Mouse (Mus musculus): Measurements from ENCODE around the gene Sema3e. TPM values are rescaled to one million over a fixed set of nuclear protein-coding genes. Genes with fewer than 3 reads are reported as not detected.

The Sema3e gene
- polyA plus RNA-seq, 1 experiment from 2014 or later, result 25.4 TPM

- WGBS, result 40% methylated on average over 7 of the region's 7 CpGs
- no peaks in the 10 kb centered on the region for H3K27me3 ChIP-seq (ENCODE audit: control insufficient read depth, insufficient read depth, low read depth, low read length)
- H3K9me3 ChIP-seq (ENCODE audit: control insufficient read depth, low read length), result no peaks in the 10 kb centered on the region
- no peaks in the 10 kb centered on the region for H3K36me3 ChIP-seq (ENCODE audit: control insufficient read depth, insufficient read depth, low read length)
- H3K9ac ChIP-seq (ENCODE audit: low read length), result no peak overlapping the region
- H3K4me3 ChIP-seq (ENCODE audit: low read length), result no peak overlapping the region
- H3K4me1 ChIP-seq (replicated peaks; ENCODE audit: control insufficient read depth, insufficient read depth, low read length), result no peaks in the 10 kb centered on the region; the same call in 1 of the 2 replicates
- no peak overlapping the region for H3K27ac ChIP-seq (ENCODE audit: low read length)
- H3K4me2 ChIP-seq (ENCODE audit: low read depth, low read length), result 0 out of 2 replicates have a peak overlapping the region, but pooled peaks have one; percentile 8
- peak; percentile 15; the same call in 1 of the 2 replicates for ATAC-seq (ENCODE audit: low read depth)
Measured at GRCm38 (mm10) chr5:14216211-14216610, 191.1 kb downstream of the Sema3e start.

- H3K9me3 ChIP-seq (ENCODE audit: control insufficient read depth, low read length), result no peaks in the 10 kb centered on the region
- no peak overlapping the region for H3K4me2 ChIP-seq (ENCODE audit: low read depth, low read length)
- H3K9ac ChIP-seq (ENCODE audit: low read length), result no peak overlapping the region
- WGBS, result 73% methylated on average over 4 of the region's 4 CpGs
- ATAC-seq (ENCODE audit: low read depth), result no peak
- H3K27me3 ChIP-seq (ENCODE audit: control insufficient read depth, insufficient read depth, low read depth, low read length), result no peaks in the 10 kb centered on the region
- no peak overlapping the region for H3K27ac ChIP-seq (ENCODE audit: low read length)
- no peaks in the 10 kb centered on the region for H3K36me3 ChIP-seq (ENCODE audit: control insufficient read depth, insufficient read depth, low read length)
- no peaks in the 10 kb centered on the region; the same call in 1 of the 2 replicates for H3K4me1 ChIP-seq (replicated peaks; ENCODE audit: control insufficient read depth, insufficient read depth, low read length)
- no peak overlapping the region for H3K4me3 ChIP-seq (ENCODE audit: low read length)
Measured at GRCm38 (mm10) chr5:14218677-14219076, 193.6 kb downstream of the Sema3e start.

- no peak overlapping the region for H3K27ac ChIP-seq (ENCODE audit: low read length)
Measured at GRCm38 (mm10) chr5:14224509-14224908, 199.4 kb downstream of the Sema3e start.

GRCm38 (mm10) chr5:14231027-14231426 lies 206.0 kb downstream of the Sema3e start:
- H3K4me3 ChIP-seq (ENCODE audit: low read length), result no peak overlapping the region
- no peaks in the 10 kb centered on the region for H3K4me1 ChIP-seq (replicated peaks; ENCODE audit: control insufficient read depth, insufficient read depth, low read length)
- H3K27ac ChIP-seq (ENCODE audit: low read length), result no peak overlapping the region
- H3K36me3 ChIP-seq (ENCODE audit: control insufficient read depth, insufficient read depth, low read length), result no peaks in the 10 kb centered on the region; the same call in 1 of the 2 replicates
- no peaks in the 10 kb centered on the region for H3K9me3 ChIP-seq (ENCODE audit: control insufficient read depth, low read length)
- no peaks in the 10 kb centered on the region for H3K27me3 ChIP-seq (ENCODE audit: control insufficient read depth, insufficient read depth, low read depth, low read length)
- H3K9ac ChIP-seq (ENCODE audit: low read length), result no peak overlapping the region
- no peak overlapping the region for H3K4me2 ChIP-seq (ENCODE audit: low read depth, low read length)
- ATAC-seq (ENCODE audit: low read depth), result no peak
- 73% methylated on average over 3 of the region's 3 CpGs for WGBS

More at GRCm38 (mm10) chr5:14224509-14224908, 199.4 kb downstream of the Sema3e start:
- H3K4me3 ChIP-seq (ENCODE audit: low read length), result no peak overlapping the region
- no peaks in the 10 kb centered on the region for H3K36me3 ChIP-seq (ENCODE audit: control insufficient read depth, insufficient read depth, low read length)
- H3K27me3 ChIP-seq (ENCODE audit: control insufficient read depth, insufficient read depth, low read depth, low read length), result no peaks in the 10 kb centered on the region
- no peak for ATAC-seq (ENCODE audit: low read depth)
- no peaks in the 10 kb centered on the region for H3K9me3 ChIP-seq (ENCODE audit: control insufficient read depth, low read length)
- WGBS, result 90% methylated on average over 6 of the region's 6 CpGs
- no peak overlapping the region for H3K9ac ChIP-seq (ENCODE audit: low read length)
- no peaks in the 10 kb centered on the region for H3K4me1 ChIP-seq (replicated peaks; ENCODE audit: control insufficient read depth, insufficient read depth, low read length)
- no peak overlapping the region for H3K4me2 ChIP-seq (ENCODE audit: low read depth, low read length)

- ATAC-seq (ENCODE audit: low read depth), result no peak
- H3K27me3 ChIP-seq (ENCODE audit: control insufficient read depth, insufficient read depth, low read depth, low read length), result no peaks in the 10 kb centered on the region
- H3K27ac ChIP-seq (ENCODE audit: low read length), result no peak overlapping the region
- H3K9ac ChIP-seq (ENCODE audit: low read length), result no peak overlapping the region
- 34% methylated on average over 8 of the region's 8 CpGs for WGBS
- H3K4me3 ChIP-seq (ENCODE audit: low read length), result no peak overlapping the region
- no peaks in the 10 kb centered on the region for H3K36me3 ChIP-seq (ENCODE audit: control insufficient read depth, insufficient read depth, low read length)
- H3K9me3 ChIP-seq (ENCODE audit: control insufficient read depth, low read length), result no peaks in the 10 kb centered on the region
- H3K4me2 ChIP-seq (ENCODE audit: low read depth, low read length), result no peak overlapping the region
- no peaks in the 10 kb centered on the region for H3K4me1 ChIP-seq (replicated peaks; ENCODE audit: control insufficient read depth, insufficient read depth, low read length)
Measured at GRCm38 (mm10) chr5:14252583-14252982, 227.5 kb downstream of the Sema3e start.

GRCm38 (mm10) chr5:14253328-14253727 lies 228.3 kb downstream of the Sema3e start:
- 74% methylated on average over 1 of the region's 1 CpGs for WGBS
- Histone ChIP-seq H3K9me3 (ENCODE audit: control insufficient read depth, low read length) (no peaks in the 10 kb centered on the region), H3K4me1 (replicated peaks; ENCODE audit: control insufficient read depth, insufficient read depth, low read length) (no peaks in the 10 kb centered on the region), H3K27me3 (ENCODE audit: control insufficient read depth, insufficient read depth, low read depth, low read length) (no peaks in the 10 kb centered on the region), H3K27ac (ENCODE audit: low read length) (no peak overlapping the region), H3K4me3 (ENCODE audit: low read length) (no peak overlapping the region), H3K4me2 (ENCODE audit: low read depth, low read length) (no peak overlapping the region), H3K9ac (ENCODE audit: low read length) (no peak overlapping the region), H3K36me3 (ENCODE audit: control insufficient read depth, insufficient read depth, low read length) (no peaks in the 10 kb centered on the region)
- ATAC-seq (ENCODE audit: low read depth), result no peak

GRCm38 (mm10) chr5:14260156-14260555 lies 235.1 kb downstream of the Sema3e start:
- Histone ChIP-seq H3K4me2 (ENCODE audit: low read depth, low read length) (no peak overlapping the region), H3K27me3 (ENCODE audit: control insufficient read depth, insufficient read depth, low read depth, low read length) (no peaks in the 10 kb centered on the region), H3K9ac (ENCODE audit: low read length) (no peak overlapping the region), H3K4me3 (ENCODE audit: low read length) (no peak overlapping the region), H3K27ac (ENCODE audit: low read length) (no peak overlapping the region), H3K36me3 (ENCODE audit: control insufficient read depth, insufficient read depth, low read length) (no peaks in the 10 kb centered on the region), H3K4me1 (replicated peaks; ENCODE audit: control insufficient read depth, insufficient read depth, low read length) (no peaks in the 10 kb centered on the region), H3K9me3 (ENCODE audit: control insufficient read depth, low read length) (no peaks in the 10 kb centered on the region)
- no peak for ATAC-seq (ENCODE audit: low read depth)
- WGBS, result 90% methylated on average over 4 of the region's 4 CpGs

GRCm38 (mm10) chr5:14267400-14267799 lies 242.3 kb downstream of the Sema3e start:
- no peak for ATAC-seq (ENCODE audit: low read depth)

More at GRCm38 (mm10) chr5:14267400-14267799, 242.3 kb downstream of the Sema3e start:
- Histone ChIP-seq H3K4me3 (ENCODE audit: low read length) (no peak overlapping the region), H3K36me3 (ENCODE audit: control insufficient read depth, insufficient read depth, low read length) (no peaks in the 10 kb centered on the region), H3K9me3 (ENCODE audit: control insufficient read depth, low read length) (no peaks in the 10 kb centered on the region), H3K27me3 (ENCODE audit: control insufficient read depth, insufficient read depth, low read depth, low read length) (no peaks in the 10 kb centered on the region), H3K4me1 (replicated peaks; ENCODE audit: control insufficient read depth, insufficient read depth, low read length) (no peaks in the 10 kb centered on the region), H3K27ac (ENCODE audit: low read length) (no peak overlapping the region), H3K9ac (ENCODE audit: low read length) (no peak overlapping the region), H3K4me2 (ENCODE audit: low read depth, low read length) (no peak overlapping the region)
- WGBS, result 61% methylated on average over 2 of the region's 2 CpGs

Measured in lung, embryonic 16.5 days (tissue).